Mouse (Mus musculus) megakaryocyte, embryonic 14.5 days (primary cell): ENCODE measurements around the gene Pde4d. TPM values are rescaled to one million over a fixed set of nuclear protein-coding genes. Genes with fewer than 3 reads are reported as not detected.

Experiments
- H3K27me3 ChIP-seq: replicated peaks from 2 replicates; pipeline ENCODE3; 2012; ENCODE audit warnings: inconsistent platforms
- H3K36me3 ChIP-seq: replicated peaks from 2 replicates; pipeline ENCODE3; 2012; ENCODE audit warnings: low read length, inconsistent platforms, mixed read lengths
- H3K4me1 ChIP-seq: 2 replicates; pipeline ENCODE4 v1.6.1; 2012; ENCODE audit warnings: inconsistent platforms
- H3K4me3 ChIP-seq: replicated peaks from 2 replicates; pipeline ENCODE3; 2012; ENCODE audit warnings: moderate library complexity, mild to moderate bottlenecking, inconsistent platforms
- H3K9me3 ChIP-seq: 2 replicates; pipeline ENCODE4 v1.6.1; 2012; ENCODE audit warnings: inconsistent platforms
- FLI1 ChIP-seq: IDR thresholded peaks from 2 replicates; pipeline ENCODE4 v1.6.1; 2012; ENCODE audit warnings: low read length, inconsistent platforms, mixed read lengths
- GATA1 ChIP-seq: IDR thresholded peaks from 3 replicates; pipeline ENCODE4 v1.6.1; 2012; ENCODE audit warnings: mixed read lengths, low read length, inconsistent platforms, borderline replicate concordance
- polyA plus RNA-seq: library from polyadenylated mRNA; stranded (reverse); fragments of >175 nt; gene quantifications from 2 replicates; pipeline ENCODE4 v1.2.3, GENCODE M21; 2012; ENCODE audit warnings: low replicate concordance; ENCODE audit not compliant: insufficient read depth

Gene Pde4d
- polyA plus RNA-seq, 1 experiment, result 2.8 TPM

DNA sequence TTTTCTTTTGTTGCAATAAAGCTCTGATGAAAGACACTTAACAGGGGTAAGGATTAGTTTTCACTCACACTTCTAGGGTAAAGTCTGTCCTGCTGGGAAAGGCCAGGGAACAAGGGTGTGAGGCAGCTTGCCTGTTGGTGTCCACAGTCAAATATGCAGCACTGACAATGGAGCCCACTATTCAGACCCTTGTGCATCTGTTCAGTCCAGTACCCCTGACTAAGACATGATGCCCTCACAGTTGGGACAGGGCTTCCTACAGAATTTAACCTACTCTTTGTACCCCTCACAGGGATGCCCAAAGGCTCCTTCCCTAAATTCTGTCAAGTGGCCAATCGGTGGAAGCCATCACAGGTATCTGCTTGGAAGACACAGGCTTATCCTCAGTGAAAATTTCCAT, 1068.4 kb downstream of the Pde4d start:
- TF ChIP-seq FLI1, result no peak
- no peak for TF ChIP-seq GATA1
- Histone ChIP-seq H3K4me1 (no peaks in the 10 kb centered on the region; the same call in 1 of the 2 replicates), H3K4me3 (no peak overlapping the region), H3K27me3 (no peaks in the 10 kb centered on the region), H3K9me3 (no peaks in the 10 kb centered on the region), H3K36me3 (no peaks in the 10 kb centered on the region)

DNA sequence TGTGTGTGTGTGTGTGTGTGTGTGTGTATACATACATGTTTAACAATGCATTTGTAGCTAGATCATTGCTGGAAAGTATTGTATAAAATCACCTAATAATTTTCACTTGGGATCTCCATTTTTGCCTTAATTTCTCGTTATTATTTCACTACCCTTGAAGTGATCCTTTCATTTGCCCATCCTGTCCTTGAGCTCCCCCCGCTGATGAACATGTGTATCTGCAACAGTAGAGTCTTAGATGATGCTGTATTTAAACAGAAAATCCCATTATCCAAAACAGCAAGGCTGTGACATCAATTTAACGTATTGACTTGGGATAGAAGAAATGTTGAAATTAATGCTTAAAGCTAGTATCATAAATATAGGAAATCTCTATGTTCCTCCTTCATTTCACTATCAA, 1069.7 kb downstream of the Pde4d start:
- no peaks in the 10 kb centered on the region for H3K36me3 ChIP-seq
- no peaks in the 10 kb centered on the region for H3K9me3 ChIP-seq
- H3K4me1 ChIP-seq, result no peaks in the 10 kb centered on the region; the same call in 1 of the 2 replicates
- H3K27me3 ChIP-seq, result no peaks in the 10 kb centered on the region
- TF ChIP-seq GATA1, result no peak
- TF ChIP-seq FLI1, result no peak
- no peak overlapping the region for H3K4me3 ChIP-seq

DNA sequence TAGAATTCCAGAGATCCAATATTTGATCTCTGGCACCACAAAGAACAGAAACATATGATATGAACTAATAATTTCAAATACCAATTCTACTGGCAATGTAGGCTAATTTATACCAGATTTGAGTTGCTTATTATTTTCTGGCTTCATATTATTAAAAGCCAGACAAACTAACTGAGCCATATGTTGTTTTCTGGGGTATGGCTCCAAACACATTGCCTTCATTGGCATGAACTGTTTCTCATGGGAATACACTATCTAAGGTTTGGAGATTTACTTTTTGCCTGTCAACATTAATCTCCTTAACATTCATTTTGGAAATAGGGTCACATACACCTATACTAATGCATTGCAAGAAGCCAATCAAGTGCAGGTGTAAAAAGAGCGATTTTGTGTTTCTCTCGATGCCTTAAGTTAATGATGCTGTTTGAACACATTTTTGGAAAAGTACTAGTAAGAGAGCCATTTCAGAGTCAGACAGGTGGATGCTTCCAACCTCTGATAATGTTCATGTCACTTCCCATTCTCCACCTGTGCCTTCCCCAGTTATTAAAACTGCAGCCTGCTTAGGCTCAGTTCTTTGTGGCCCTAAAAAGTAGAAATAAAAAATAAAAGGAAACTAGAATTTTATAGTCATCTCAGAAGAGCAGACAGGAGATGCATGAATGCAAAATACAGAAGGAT, 1070.4 kb downstream of the Pde4d start:
- Histone ChIP-seq H3K4me1 (no peaks in the 10 kb centered on the region), H3K9me3 (no peaks in the 10 kb centered on the region), H3K4me3 (no peak overlapping the region), H3K36me3 (no peaks in the 10 kb centered on the region), H3K27me3 (no peaks in the 10 kb centered on the region)
- TF ChIP-seq GATA1, result no peak
- no peak for TF ChIP-seq FLI1

DNA sequence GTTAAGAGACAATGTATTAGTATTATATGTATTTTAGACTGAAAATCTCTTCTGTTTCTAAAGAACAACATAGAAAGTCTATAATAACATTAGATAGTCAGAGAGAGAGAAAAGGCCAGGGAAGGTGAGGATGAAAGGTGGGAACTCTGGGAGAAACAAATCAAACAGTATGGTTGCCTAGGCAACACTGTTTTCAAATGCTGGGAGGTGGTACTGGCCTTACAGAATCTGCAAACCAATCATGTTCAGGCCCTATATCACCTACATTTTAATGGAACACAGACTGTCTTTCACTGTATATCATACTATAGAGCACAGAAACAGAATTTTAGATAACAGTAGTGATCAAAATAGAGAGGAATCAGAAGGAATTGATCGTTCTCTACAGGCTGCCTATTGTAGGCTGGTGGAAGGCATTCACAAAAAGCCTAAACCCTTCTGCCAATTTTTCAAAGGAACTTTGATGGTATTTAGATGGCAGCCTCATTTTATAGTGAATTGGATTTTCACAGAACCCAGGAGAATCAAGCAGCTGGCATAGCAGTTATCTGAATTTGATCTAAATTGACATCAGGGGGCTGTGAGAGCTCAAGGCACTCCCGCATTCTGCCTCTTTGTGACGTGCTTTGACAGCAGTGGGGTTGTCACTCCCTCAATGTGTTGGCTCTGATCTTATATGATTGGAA, 1084.2 kb downstream of the Pde4d start:
- Histone ChIP-seq H3K9me3 (no peaks in the 10 kb centered on the region), H3K27me3 (peaks cover 2% of the 10 kb centered on the region), H3K36me3 (no peaks in the 10 kb centered on the region), H3K4me3 (no peak overlapping the region), H3K4me1 (no peaks in the 10 kb centered on the region)
- TF ChIP-seq GATA1, result no peak
- TF ChIP-seq FLI1, result no peak

DNA sequence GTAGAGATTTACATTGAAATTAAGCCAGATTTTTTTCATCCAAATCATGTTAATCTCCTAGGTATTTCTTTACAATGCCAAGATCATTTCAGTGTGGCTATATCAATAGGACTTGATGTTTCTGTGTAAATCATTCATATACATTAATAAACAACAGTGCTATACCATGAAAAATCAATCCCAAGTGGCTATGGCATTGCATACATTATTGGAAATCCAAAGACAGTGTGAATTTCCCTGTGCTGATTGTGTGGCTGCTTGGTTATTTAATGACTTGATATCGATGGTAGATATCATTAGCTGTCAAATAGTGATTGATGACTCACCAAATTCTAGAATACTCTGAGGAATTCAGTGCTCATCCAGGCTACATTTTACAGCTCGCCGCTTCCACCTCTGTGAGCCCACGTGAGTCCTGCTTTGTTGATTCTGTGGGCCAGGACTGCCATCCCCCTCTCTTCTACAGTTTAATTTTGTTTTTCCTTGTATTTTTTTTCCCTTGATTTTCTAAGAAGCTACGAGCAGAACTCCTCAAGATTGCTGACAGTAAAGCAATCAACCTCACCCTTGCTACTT, 1085.0 kb downstream of the Pde4d start:
- H3K9me3 ChIP-seq, result no peaks in the 10 kb centered on the region
- H3K36me3 ChIP-seq, result no peaks in the 10 kb centered on the region
- no peak overlapping the region for H3K4me3 ChIP-seq
- no peaks in the 10 kb centered on the region for H3K4me1 ChIP-seq
- peaks cover 2% of the 10 kb centered on the region for H3K27me3 ChIP-seq
- TF ChIP-seq FLI1 (no peak), GATA1 (no peak)

DNA sequence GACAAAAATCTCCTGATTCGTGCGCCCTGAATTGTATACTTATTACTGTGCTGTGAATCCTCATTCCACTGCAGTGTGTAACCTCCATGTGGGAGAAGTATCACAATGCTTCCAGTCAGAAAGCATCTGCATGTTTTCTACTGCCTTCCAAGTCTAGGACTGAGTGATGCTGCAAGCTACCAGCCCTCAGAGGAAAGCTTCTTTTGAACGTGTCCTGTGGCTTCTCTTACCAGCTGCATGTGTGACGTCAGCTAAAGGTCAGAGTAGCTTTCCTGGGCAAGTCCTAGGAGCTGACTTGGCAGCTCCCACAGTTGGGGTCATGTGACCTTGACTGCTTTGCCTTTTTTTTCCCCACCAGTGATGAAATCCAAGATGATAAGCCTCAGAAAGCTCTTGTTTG, 1086.9 kb downstream of the Pde4d start:
- Histone ChIP-seq H3K27me3 (peaks cover 2% of the 10 kb centered on the region), H3K36me3 (no peaks in the 10 kb centered on the region), H3K4me3 (no peak overlapping the region), H3K4me1 (no peaks in the 10 kb centered on the region), H3K9me3 (no peaks in the 10 kb centered on the region)
- TF ChIP-seq FLI1 (no peak), GATA1 (no peak)

DNA sequence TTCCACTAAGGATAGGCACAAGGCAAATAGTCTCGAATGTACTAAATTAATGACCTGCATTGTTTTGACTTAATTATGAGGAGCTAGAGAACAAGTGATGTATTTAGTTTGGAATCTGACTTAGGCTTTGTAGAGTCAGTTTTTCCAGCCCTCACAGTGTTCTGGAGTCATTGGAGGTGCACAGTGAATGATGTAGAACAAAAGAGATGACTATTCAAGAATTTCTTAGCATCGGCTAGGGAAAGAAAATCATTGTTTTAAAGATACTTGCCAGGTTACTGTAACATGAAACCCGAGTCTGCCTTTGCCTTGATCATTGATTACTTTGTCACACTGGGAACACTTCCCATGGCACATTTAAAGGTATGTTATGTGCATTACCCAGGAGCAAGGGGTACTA, 1089.6 kb downstream of the Pde4d start:
- H3K9me3 ChIP-seq, result no peaks in the 10 kb centered on the region
- TF ChIP-seq GATA1, result no peak
- TF ChIP-seq FLI1, result no peak
- no peaks in the 10 kb centered on the region for H3K36me3 ChIP-seq
- no peaks in the 10 kb centered on the region for H3K4me1 ChIP-seq
- H3K27me3 ChIP-seq, result peaks cover 2% of the 10 kb centered on the region
- H3K4me3 ChIP-seq, result no peak overlapping the region

DNA sequence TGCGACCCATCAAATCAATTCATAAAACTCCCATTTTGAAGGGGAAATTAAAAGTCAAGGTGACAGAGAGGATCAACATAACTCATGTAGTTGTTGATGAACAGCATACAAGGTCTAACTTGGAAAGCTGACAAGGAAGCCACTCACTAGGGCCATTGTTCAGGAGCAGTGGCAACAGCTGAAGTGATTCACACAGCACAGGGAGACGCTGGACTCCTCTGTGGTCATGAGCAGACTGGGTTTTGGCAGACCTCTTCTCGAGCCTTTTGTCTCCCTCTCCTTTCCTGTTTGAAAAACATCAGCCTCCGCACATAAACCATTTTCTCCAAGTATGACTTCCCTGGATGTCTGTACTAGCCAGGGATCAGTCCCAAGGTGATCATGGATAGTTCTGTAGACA, 1094.9 kb downstream of the Pde4d start:
- Histone ChIP-seq H3K27me3 (no peaks in the 10 kb centered on the region), H3K4me1 (peaks cover 5% of the 10 kb centered on the region), H3K9me3 (no peaks in the 10 kb centered on the region), H3K4me3 (no peak overlapping the region), H3K36me3 (no peaks in the 10 kb centered on the region)
- TF ChIP-seq FLI1 (no peak), GATA1 (no peak)

DNA sequence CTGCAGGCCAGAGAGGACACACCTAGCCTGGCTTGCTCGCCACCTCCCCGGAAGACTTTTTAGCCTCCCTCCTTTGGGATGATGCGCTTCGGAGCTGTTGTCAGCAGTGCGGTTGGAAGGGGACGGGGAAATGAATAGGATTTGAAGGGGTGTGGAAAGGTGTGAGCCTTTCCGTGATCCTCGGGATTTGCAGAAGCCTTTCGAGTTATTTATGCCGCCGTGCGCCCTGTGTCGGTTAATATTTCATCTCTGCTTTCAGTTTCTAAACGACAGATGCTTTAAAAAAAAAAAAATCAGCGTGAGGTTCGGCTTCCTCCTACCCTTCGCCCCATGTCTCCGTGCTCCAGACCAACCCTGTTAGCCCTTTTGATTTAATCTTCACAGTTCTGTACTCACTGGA, 1096.6 kb downstream of the Pde4d start:
- Histone ChIP-seq H3K4me1 (peaks cover 5% of the 10 kb centered on the region), H3K36me3 (no peaks in the 10 kb centered on the region), H3K9me3 (no peaks in the 10 kb centered on the region), H3K27me3 (no peaks in the 10 kb centered on the region), H3K4me3 (peak overlapping the region; percentile 62)
- TF ChIP-seq GATA1 (no peak), FLI1 (no peak)

DNA sequence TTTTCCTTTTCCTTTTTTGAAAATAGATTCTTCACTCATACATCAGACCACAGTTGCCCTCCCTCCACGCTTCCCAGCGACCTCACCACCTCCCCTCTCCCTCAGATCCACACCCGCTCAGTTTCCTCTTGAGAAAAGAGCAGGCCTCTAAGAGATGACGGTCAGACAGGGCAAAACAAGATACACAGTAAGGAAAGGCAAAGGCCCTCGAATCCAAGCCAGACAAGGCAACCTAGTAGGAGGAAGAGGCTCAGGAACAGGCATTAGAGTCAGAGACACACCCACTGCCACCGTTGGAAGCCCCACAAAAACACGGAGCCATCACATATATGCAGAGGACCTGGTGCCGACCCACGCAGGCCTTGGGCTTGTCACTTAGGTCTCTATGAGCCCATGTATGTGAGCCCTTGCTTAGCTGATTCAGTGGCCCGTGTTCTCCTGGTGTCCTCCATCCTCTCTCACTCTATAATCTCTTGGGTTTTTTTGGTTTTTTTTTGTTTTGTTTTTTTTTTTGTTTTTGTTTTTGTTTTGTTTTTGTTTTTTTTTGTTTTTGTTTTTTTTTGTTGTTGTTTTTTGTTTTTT, 1097.3 kb downstream of the Pde4d start:
- no peaks in the 10 kb centered on the region for H3K27me3 ChIP-seq
- TF ChIP-seq FLI1, result no peak
- TF ChIP-seq GATA1, result no peak
- H3K36me3 ChIP-seq, result no peaks in the 10 kb centered on the region
- peak overlapping the region; percentile 33 for H3K4me3 ChIP-seq
- peaks cover 5% of the 10 kb centered on the region for H3K4me1 ChIP-seq
- no peaks in the 10 kb centered on the region for H3K9me3 ChIP-seq
